In genomic region chr8:108466653-108467052, GRCm38 (mm10) we compare ENCODE assay signal across 19 mouse cellular contexts.
DNase-seq lines count a peak whose midpoint lies in the region; ATAC-seq lines count a peak whose summit lies in the region.
"Had no signal": no experiment of that assay in that cellular context is flagged by ENCODE, and none has a peak within 500 bp of the region (broad histone marks: within the 10 kb centered on the region; RNA-seq: fewer than 3 reads in every experiment).

No protein-coding gene starts in this region.

- H3K9ac ChIP-seq in forebrain, embryonic 11.5 days (ENCODE audit: low read length), result no peak overlapping the region
- H3K9ac ChIP-seq in neural tube, embryonic 15.5 days (replicated peaks), result no peak overlapping the region
- H3K9ac ChIP-seq: liver, embryonic 13.5 days; neural tube, embryonic 12.5 days; stomach, embryonic 15.5 days had no signal

- H3K36me3 ChIP-seq in forebrain, embryonic 10.5 days (replicated peaks), result no peaks in the 10 kb centered on the region
- H3K36me3 ChIP-seq in forebrain, embryonic 11.5 days (ENCODE audit: control insufficient read depth, insufficient read depth, low read length), result no peaks in the 10 kb centered on the region
- H3K36me3 ChIP-seq in hindbrain, embryonic 10.5 days, result no peaks in the 10 kb centered on the region
- no peaks in the 10 kb centered on the region for H3K36me3 ChIP-seq in midbrain, embryonic 10.5 days
- no peaks in the 10 kb centered on the region for H3K36me3 ChIP-seq in neural tube, embryonic 15.5 days
- H3K36me3 ChIP-seq: liver, embryonic 13.5 days; neural tube, embryonic 12.5 days; stomach, embryonic 15.5 days had no signal

- no peaks in the 10 kb centered on the region for H3K9me3 ChIP-seq in forebrain, embryonic 10.5 days
- H3K9me3 ChIP-seq in forebrain, embryonic 11.5 days (ENCODE audit: control insufficient read depth, low read length), result no peaks in the 10 kb centered on the region
- H3K9me3 ChIP-seq in hindbrain, embryonic 10.5 days, result no peaks in the 10 kb centered on the region
- no peaks in the 10 kb centered on the region for H3K9me3 ChIP-seq in midbrain, embryonic 10.5 days (replicated peaks)
- no peaks in the 10 kb centered on the region for H3K9me3 ChIP-seq in neural tube, embryonic 15.5 days (replicated peaks)
- H3K9me3 ChIP-seq: liver, embryonic 13.5 days; neural tube, embryonic 12.5 days; stomach, embryonic 15.5 days had no signal

- no peak for DNase-seq in forebrain, embryonic 10.5 days (ENCODE audit: extremely low spot score, low spot score)
- DNase-seq in forebrain, embryonic 11.5 days (ENCODE audit: low spot score), result no peak
- DNase-seq in hindbrain, embryonic 10.5 days (ENCODE audit: low spot score), result no peak
- no peak for DNase-seq in midbrain, embryonic 10.5 days (ENCODE audit: low spot score)
- DNase-seq in heart, adult 9 months (ENCODE audit: low spot score in 2 of 2), result no peak
- DNase-seq in urinary bladder, postnatal 25 days (ENCODE audit: low spot score), result no peak
- DNase-seq: adrenal gland, postnatal 25 days; cerebellum, postnatal 36 days; gastrocnemius, postnatal 36 days; kidney, adult 2 months; liver, embryonic 13.5 days; thymus, postnatal 14 days had no signal

- H3K27me3 ChIP-seq in forebrain, embryonic 10.5 days (ENCODE audit: poor library complexity, severe bottlenecking), result peaks cover 19% of the 10 kb centered on the region
- H3K27me3 ChIP-seq in forebrain, embryonic 11.5 days (ENCODE audit: control insufficient read depth, insufficient read depth, low read length), result no peaks in the 10 kb centered on the region
- H3K27me3 ChIP-seq in hindbrain, embryonic 10.5 days (ENCODE audit: insufficient read depth, poor library complexity, severe bottlenecking), result no peaks in the 10 kb centered on the region
- peaks cover 3% of the 10 kb centered on the region; the same call in 1 of the 2 replicates for H3K27me3 ChIP-seq in midbrain, embryonic 10.5 days (ENCODE audit: low read depth, poor library complexity, severe bottlenecking)
- H3K27me3 ChIP-seq in neural tube, embryonic 15.5 days (replicated peaks), result no peaks in the 10 kb centered on the region
- H3K27me3 ChIP-seq: liver, embryonic 13.5 days; megakaryocyte, embryonic 14.5 days; neural tube, embryonic 12.5 days; stomach, embryonic 15.5 days had no signal

- no peak overlapping the region for H3K4me2 ChIP-seq in forebrain, embryonic 11.5 days (ENCODE audit: low read depth, low read length, severe bottlenecking)
- no peak overlapping the region for H3K4me2 ChIP-seq in neural tube, embryonic 15.5 days
- H3K4me2 ChIP-seq: liver, embryonic 13.5 days; neural tube, embryonic 12.5 days; stomach, embryonic 15.5 days had no signal

- no peak for ATAC-seq in forebrain, embryonic 11.5 days (replicated peaks; ENCODE audit: low FRiP score)
- 0 out of 2 replicates have a peak, but pooled peaks have one; percentile 65 for ATAC-seq in neural tube, embryonic 15.5 days (ENCODE audit: low FRiP score)
- no peak for ATAC-seq in megakaryocyte progenitor cell, adult 5-6 weeks (replicated peaks; ENCODE audit: poor library complexity)
- ATAC-seq: activated CD4-positive, CD25-positive, alpha-beta regulatory T cell, adult 4 months; lung, postnatal 0 days had no signal

- no peak overlapping the region for H3K4me3 ChIP-seq in forebrain, embryonic 10.5 days
- H3K4me3 ChIP-seq in forebrain, embryonic 11.5 days (ENCODE audit: low read depth, low read length), result no peak overlapping the region
- no peak overlapping the region for H3K4me3 ChIP-seq in hindbrain, embryonic 10.5 days
- H3K4me3 ChIP-seq in midbrain, embryonic 10.5 days, result no peak overlapping the region
- H3K4me3 ChIP-seq in neural tube, embryonic 15.5 days (replicated peaks), result no peak overlapping the region
- H3K4me3 ChIP-seq: liver, embryonic 13.5 days; megakaryocyte, embryonic 14.5 days; neural tube, embryonic 12.5 days; stomach, embryonic 15.5 days had no signal

- peaks cover 31% of the 10 kb centered on the region for H3K4me1 ChIP-seq in forebrain, embryonic 10.5 days
- H3K4me1 ChIP-seq in forebrain, embryonic 11.5 days (replicated peaks; ENCODE audit: control insufficient read depth, insufficient read depth, low read length), result peaks cover 9% of the 10 kb centered on the region; the same call in 1 of the 2 replicates
- peaks cover 22% of the 10 kb centered on the region for H3K4me1 ChIP-seq in hindbrain, embryonic 10.5 days (replicated peaks)
- peaks cover 26% of the 10 kb centered on the region for H3K4me1 ChIP-seq in midbrain, embryonic 10.5 days
- peaks cover 36% of the 10 kb centered on the region for H3K4me1 ChIP-seq in neural tube, embryonic 15.5 days
- H3K4me1 ChIP-seq: liver, embryonic 13.5 days; megakaryocyte, embryonic 14.5 days; stomach, embryonic 15.5 days had no signal

- H3K27ac ChIP-seq in forebrain, embryonic 10.5 days, result 0 out of 2 replicates have a peak overlapping the region, but pooled peaks have one; percentile 35
- no peak overlapping the region for H3K27ac ChIP-seq in forebrain, embryonic 11.5 days (ENCODE audit: low read depth, low read length)
- 0 out of 2 replicates have a peak overlapping the region, but pooled peaks have one; percentile 35 for H3K27ac ChIP-seq in hindbrain, embryonic 10.5 days
- peak overlapping the region; percentile 63; the same call in 1 of the 2 replicates for H3K27ac ChIP-seq in midbrain, embryonic 10.5 days (replicated peaks)
- peak overlapping the region; percentile 7; the same call in 1 of the 2 replicates for H3K27ac ChIP-seq in neural tube, embryonic 15.5 days (replicated peaks)
- H3K27ac ChIP-seq: liver, embryonic 13.5 days; neural tube, embryonic 12.5 days; stomach, embryonic 15.5 days had no signal

- WGBS in forebrain, embryonic 10.5 days, result 74% methylated on average over 6 of the region's 6 CpGs
- 54% methylated on average over 5 of the region's 6 CpGs for WGBS in forebrain, embryonic 11.5 days
- 67% methylated on average over 6 of the region's 6 CpGs for WGBS in hindbrain, embryonic 10.5 days
- 71% methylated on average over 6 of the region's 6 CpGs for WGBS in midbrain, embryonic 10.5 days
- 43% methylated on average over 6 of the region's 6 CpGs for WGBS in neural tube, embryonic 15.5 days
